Mouse (Mus musculus) liver, embryonic 13.5 days (tissue): ENCODE results near the gene Creg2. TPM values are rescaled to one million over a fixed set of nuclear protein-coding genes. Genes with fewer than 3 reads are reported as not detected.
"Not testable (repeated sequence)": the region's sequence is repeated elsewhere in the genome, so short reads cannot be mapped to it uniquely, and the experiment has no call there.

Source experiments
- ATAC-seq: fragments of 200-750 bp; cut with Nextera tagmentation; 2 replicates; pipeline ENCODE4 v1.8.0; 2017; ENCODE audit warnings: low read depth, mild to moderate bottlenecking, moderate number of reproducible peaks, moderate library complexity
- DNase-seq: peaks from one replicate; pipeline ENCODE4 v3.0.0; 2022
- H3K27ac ChIP-seq: fragments of 300-500 bp; sonication (generic); 2 replicates; pipeline ENCODE4 v1.5.1; 2015; ENCODE audit warnings: moderate library complexity, mild to moderate bottlenecking, inconsistent platforms
- H3K27me3 ChIP-seq: fragments of 300-500 bp; sonication (generic); 2 replicates; pipeline ENCODE4 v1.6.1; 2015; ENCODE audit warnings: mild to moderate bottlenecking, inconsistent platforms
- H3K36me3 ChIP-seq: fragments of 300-500 bp; sonication (generic); 2 replicates; pipeline ENCODE4 v1.6.1; 2015; ENCODE audit warnings: mild to moderate bottlenecking, inconsistent platforms
- H3K4me1 ChIP-seq: fragments of 300-500 bp; sonication (generic); replicated peaks from 2 replicates; pipeline ENCODE4 v1.6.1; 2015; ENCODE audit warnings: inconsistent platforms
- H3K4me2 ChIP-seq: fragments of 300-500 bp; sonication (generic); 2 replicates; pipeline ENCODE4 v1.6.1; 2015; ENCODE audit warnings: inconsistent platforms, mild to moderate bottlenecking, moderate library complexity
- H3K4me3 ChIP-seq: fragments of 300-500 bp; sonication (generic); replicated peaks from 2 replicates; pipeline ENCODE4 v1.5.1; 2015; ENCODE audit warnings: mild to moderate bottlenecking, inconsistent platforms
- H3K9ac ChIP-seq: fragments of 300-500 bp; sonication (generic); 2 replicates; pipeline ENCODE4 v1.6.1; 2015; ENCODE audit warnings: mild to moderate bottlenecking, inconsistent platforms
- H3K9me3 ChIP-seq: fragments of 300-500 bp; sonication (generic); replicated peaks from 2 replicates; pipeline ENCODE4 v1.6.1; 2016; ENCODE audit warnings: inconsistent platforms
- WGBS: fragments of 180-500 bp; shearing (Covaris S2); methylation state at CpG from one replicate; pipeline ENCODE4 v1.1.7; 2015; ENCODE audit not compliant: insufficient replicate concordance; 5-methylcytosine and 5-hydroxymethylcytosine counted together
- polyA plus RNA-seq: library from polyadenylated mRNA; unstranded; fragments of >200 nt; fragmentation: Nextera tagmentation; extraction: Ambion mirVana; gene quantifications from 2 replicates; pipeline ENCODE4 v1.2.1, GENCODE M21; 2015

Creg2 gene
- polyA plus RNA-seq, 1 experiment from 2014 or later = 0.03 TPM

DNA sequence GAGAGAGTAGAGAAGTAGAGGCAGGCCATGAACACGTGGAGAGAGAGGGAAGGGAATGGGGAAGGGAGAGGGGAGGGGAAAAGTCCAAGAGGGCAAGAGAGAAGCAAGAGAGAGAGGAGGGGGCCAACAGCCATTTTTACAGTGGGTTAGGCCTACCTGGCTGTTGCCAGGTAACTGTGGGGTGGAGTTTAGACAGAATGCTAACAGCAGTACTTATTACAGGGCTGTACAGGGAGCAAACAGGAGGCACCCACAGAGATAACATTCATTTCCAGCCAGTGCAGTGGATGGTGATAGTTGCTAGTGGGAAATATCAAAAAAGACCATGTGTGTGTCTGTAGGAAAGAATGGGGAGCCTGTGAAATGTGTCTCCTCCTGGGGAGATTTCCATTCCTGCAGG is 27.5 kb downstream of the Creg2 start:
- H3K9me3 ChIP-seq = no peaks in the 10 kb centered on the region
- no peaks in the 10 kb centered on the region for H3K27me3 ChIP-seq
- 21% methylated on average over 1 of the region's 1 CpGs for WGBS
- no peak overlapping the region for H3K4me3 ChIP-seq
- no peaks in the 10 kb centered on the region for H3K4me1 ChIP-seq
- no peak for ATAC-seq
- H3K4me2 ChIP-seq = no peak overlapping the region
- no peak overlapping the region for H3K27ac ChIP-seq
- H3K9ac ChIP-seq = no peak overlapping the region
- DNase-seq = no peak
- H3K36me3 ChIP-seq = no peaks in the 10 kb centered on the region

DNA sequence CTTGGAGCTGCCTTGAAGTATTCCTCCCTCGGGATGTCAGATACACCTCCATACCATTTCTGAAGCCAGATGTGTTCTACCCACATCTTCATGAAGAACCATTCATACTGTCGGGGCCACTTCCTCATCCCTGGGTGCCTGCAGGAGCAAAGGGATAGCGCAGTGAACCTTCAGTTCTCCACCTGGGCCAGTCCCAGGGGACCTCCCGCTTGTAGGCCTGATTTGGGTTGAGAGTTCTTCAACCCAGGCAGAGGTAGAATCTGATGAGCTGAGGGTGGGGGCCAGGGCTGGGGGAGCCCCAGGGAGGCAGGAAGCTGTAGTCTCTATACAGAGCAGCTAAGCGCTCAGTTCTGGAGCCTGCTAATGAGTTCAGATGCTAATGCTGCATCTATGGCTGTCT is 28.2 kb downstream of the Creg2 start:
- H3K9ac ChIP-seq = no peak overlapping the region
- H3K9me3 ChIP-seq = no peaks in the 10 kb centered on the region
- DNase-seq (no peak), ATAC-seq (no peak)
- no peaks in the 10 kb centered on the region for H3K4me1 ChIP-seq
- no peak overlapping the region for H3K4me3 ChIP-seq
- 66% methylated on average over 5 of the region's 5 CpGs for WGBS
- no peaks in the 10 kb centered on the region for H3K27me3 ChIP-seq
- H3K4me2 ChIP-seq = no peak overlapping the region
- H3K36me3 ChIP-seq = no peaks in the 10 kb centered on the region
- H3K27ac ChIP-seq = no peak overlapping the region

DNA sequence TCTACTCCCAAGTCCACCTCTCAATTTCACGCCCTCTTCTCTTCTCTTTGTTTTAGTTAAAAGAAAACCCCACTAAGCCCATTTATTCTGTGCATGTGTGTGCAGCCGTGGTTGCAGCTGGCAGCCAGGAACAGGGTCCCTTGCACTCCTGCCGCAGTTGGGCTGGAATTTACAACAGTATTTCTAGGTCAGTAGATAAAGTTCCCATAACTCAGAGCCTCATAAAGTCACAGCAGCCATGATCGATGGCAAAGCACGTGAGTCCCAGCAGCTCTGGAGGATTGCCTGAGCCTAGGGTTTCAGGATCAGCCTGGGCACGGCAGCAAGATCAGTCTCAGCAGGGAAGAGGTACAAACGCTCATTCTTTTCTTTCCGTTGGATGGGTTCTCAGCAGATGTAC is 32.8 kb downstream of the Creg2 start:
- Histone ChIP-seq H3K27ac (no peak overlapping the region), H3K4me2 (no peak overlapping the region), H3K4me3 (no peak overlapping the region), H3K4me1 (peaks cover 9% of the 10 kb centered on the region), H3K36me3 (no peaks in the 10 kb centered on the region), H3K27me3 (peaks cover 5% of the 10 kb centered on the region; the same call in 1 of the 2 replicates), H3K9ac (no peak overlapping the region), H3K9me3 (no peaks in the 10 kb centered on the region)
- DNase-seq = no peak
- no peak for ATAC-seq
- 55% methylated on average over 8 of the region's 8 CpGs for WGBS

DNA sequence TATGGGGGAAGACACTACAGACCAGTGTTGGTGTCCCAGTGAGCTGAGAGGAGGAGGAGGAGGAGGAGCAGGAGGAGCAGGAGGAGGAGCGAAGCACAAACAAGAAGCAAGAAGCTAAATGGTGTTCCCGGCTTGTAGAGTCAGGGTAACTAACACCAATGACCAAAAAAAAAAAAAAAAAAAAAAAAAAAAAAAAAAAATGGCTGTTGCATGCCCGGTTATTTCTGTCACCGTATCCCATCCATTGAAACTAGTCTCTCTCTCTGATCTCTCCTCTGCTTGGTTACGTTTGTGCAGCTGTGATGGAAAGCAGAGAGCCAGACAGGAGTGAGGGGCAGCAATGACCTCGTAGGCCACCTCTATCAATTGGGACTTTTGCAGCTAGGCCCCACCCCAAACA is 35.7 kb downstream of the Creg2 start:
- Histone ChIP-seq H3K27me3 (peaks cover 5% of the 10 kb centered on the region; the same call in 1 of the 2 replicates), H3K4me2 (no peak overlapping the region), H3K4me3 (no peak overlapping the region), H3K4me1 (peaks cover 9% of the 10 kb centered on the region), H3K27ac (no peak overlapping the region), H3K9me3 (no peaks in the 10 kb centered on the region), H3K36me3 (no peaks in the 10 kb centered on the region), H3K9ac (no peak overlapping the region)
- no peak for DNase-seq
- 56% methylated on average over 6 of the region's 6 CpGs for WGBS
- ATAC-seq = no peak

DNA sequence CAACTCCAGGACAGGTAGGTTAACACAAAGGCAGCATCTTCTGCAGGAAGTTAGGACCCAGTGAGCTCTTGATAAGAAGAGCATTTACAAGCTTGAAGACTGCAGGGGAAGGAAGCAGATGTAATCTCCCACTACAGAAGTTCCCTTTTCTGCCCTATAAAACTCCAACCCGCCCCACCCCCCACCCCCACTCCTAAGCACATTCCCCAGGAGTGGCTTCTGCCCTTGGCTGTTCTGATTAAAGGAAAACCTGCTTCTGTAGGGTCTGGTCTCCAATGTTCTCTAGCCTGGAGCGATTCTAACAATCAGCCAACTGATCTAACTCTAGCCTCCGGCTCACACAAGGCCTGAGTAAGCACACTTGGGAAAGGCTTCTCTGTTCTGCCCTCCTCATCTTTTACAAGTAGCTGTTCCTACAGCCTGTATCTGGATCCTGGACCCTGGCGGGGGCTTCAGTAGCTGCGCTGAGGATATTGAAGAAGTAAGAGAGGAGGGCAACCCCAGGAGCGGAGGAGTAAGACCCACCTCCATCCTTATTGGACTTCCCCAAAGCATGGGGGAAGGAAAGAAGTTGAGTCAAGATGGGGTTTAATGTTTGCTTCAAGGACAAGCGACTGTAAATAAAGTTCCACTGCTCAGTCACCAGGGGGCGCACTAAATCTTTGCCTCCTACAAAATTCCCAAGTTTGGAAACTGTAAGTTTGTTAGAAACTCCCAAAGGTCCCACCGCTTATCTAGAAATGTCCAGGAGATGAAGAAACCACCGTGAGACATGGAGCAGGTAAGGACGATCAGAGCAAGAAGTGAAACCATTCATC is 36.6 kb downstream of the Creg2 start:
- peak overlapping the region; percentile 38 for H3K4me2 ChIP-seq
- no peak; the same call in 1 of the 2 replicates for ATAC-seq
- 0 out of 2 replicates have a peak overlapping the region, but pooled peaks have one; percentile 12 for H3K4me3 ChIP-seq
- DNase-seq = peak; percentile 13
- H3K27me3 ChIP-seq = peaks cover 5% of the 10 kb centered on the region; the same call in 1 of the 2 replicates
- H3K9me3 ChIP-seq = no peaks in the 10 kb centered on the region
- no peak overlapping the region for H3K9ac ChIP-seq
- no peaks in the 10 kb centered on the region for H3K36me3 ChIP-seq
- H3K27ac ChIP-seq = no peak overlapping the region
- peaks cover 9% of the 10 kb centered on the region for H3K4me1 ChIP-seq
- 6% methylated on average over 11 of the region's 11 CpGs for WGBS

DNA sequence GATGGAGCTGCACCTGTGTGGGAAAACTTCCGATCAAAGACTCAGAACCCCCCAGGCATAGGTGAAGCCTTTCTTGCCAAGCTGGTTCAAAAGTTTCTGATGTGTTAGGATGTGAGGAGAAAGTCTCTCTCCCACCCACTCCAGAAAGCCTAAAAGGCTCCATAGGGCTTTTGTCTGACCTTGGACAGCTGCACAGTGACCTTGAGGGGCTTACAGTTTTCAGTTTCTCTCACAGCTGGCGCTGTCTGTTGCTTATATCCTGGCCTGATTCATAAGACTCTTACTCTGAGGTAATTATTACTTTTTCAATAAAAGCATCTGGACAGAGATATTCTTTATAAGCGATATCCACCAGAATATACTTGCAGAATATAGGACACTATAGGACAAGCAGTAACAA is 38.2 kb downstream of the Creg2 start:
- DNase-seq (no peak), ATAC-seq (no peak)
- WGBS = 75% methylated on average over 3 of the region's 3 CpGs
- Histone ChIP-seq H3K4me3 (no peak overlapping the region), H3K9ac (no peak overlapping the region), H3K9me3 (no peaks in the 10 kb centered on the region), H3K4me2 (no peak overlapping the region), H3K36me3 (no peaks in the 10 kb centered on the region), H3K27ac (no peak overlapping the region), H3K27me3 (peaks cover 5% of the 10 kb centered on the region; the same call in 1 of the 2 replicates), H3K4me1 (peaks cover 9% of the 10 kb centered on the region)

DNA sequence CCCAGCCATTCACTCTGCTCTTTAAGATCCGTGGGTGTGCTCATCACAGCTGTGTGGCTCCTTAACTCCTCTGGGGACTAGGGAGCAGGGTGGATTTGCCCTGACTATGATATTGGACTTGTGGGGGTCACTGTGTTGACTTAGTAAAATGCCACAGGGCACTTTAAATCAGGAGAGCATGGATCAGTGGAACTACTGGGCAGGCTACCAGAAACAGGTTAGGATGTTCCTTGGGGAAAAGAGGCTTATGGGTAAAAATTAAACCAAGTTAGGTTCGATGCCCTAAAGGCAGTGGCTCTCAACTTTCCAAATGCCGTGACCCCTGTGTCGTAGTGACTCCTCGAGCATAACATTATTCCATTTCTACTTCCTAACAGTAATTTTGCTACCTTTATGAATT is 38.8 kb downstream of the Creg2 start:
- Histone ChIP-seq H3K4me1 (peaks cover 9% of the 10 kb centered on the region), H3K36me3 (no peaks in the 10 kb centered on the region), H3K27ac (no peak overlapping the region), H3K9ac (no peak overlapping the region), H3K27me3 (peaks cover 5% of the 10 kb centered on the region; the same call in 1 of the 2 replicates), H3K4me3 (no peak overlapping the region), H3K9me3 (no peaks in the 10 kb centered on the region), H3K4me2 (no peak overlapping the region)
- DNase-seq = no peak
- WGBS = 58% methylated on average over 5 of the region's 5 CpGs
- no peak for ATAC-seq

DNA sequence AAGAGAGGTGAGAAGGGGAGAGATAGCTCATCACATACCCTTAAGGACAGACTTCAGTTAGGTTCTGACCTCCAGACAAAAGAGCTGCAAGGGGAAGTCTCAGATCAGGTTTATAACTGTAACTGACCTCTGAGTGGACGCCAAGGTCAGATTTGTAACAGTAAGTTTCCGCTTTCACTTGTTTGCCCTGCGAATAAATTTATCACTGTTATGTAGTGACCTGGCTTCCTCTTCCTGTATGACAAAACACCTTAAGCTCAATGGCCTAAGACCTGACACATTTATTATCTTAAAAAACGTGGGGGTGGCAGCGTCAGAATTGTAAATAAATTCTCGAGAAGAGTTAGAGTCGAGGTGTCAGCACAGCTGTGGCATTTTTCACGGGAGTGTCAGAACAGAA is 42.7 kb downstream of the Creg2 start:
- 30% methylated on average over 8 of the region's 8 CpGs for WGBS
- Histone ChIP-seq H3K27ac (no peak overlapping the region), H3K4me1 (no peaks in the 10 kb centered on the region), H3K9me3 (no peaks in the 10 kb centered on the region), H3K9ac (no peak overlapping the region), H3K4me3 (no peak overlapping the region), H3K36me3 (no peaks in the 10 kb centered on the region), H3K27me3 (no peaks in the 10 kb centered on the region), H3K4me2 (no peak overlapping the region)
- ATAC-seq (no peak), DNase-seq (no peak)

DNA sequence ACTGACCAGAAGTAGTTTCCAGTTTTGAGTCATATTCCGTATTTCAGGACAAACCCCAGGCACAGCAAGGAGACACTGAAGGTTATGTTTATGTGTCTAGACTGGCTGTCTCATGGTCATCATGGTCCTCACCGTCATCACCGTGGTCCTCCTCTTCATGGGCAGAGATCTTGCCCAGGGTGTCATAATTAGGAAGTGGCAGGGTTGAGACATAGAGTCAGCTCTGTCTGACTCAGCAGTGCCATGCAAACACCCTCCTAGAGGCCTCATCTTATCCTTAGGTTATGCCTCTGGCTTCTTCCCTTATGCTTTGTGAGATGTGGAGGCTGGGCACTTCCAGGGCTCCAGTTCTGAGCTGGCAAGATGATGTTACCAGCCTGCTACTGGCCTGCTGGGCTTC is 48.8 kb downstream of the Creg2 start:
- Histone ChIP-seq H3K4me3 (no peak overlapping the region), H3K4me1 (no peaks in the 10 kb centered on the region), H3K36me3 (no peaks in the 10 kb centered on the region), H3K9me3 (no peaks in the 10 kb centered on the region), H3K27ac (no peak overlapping the region), H3K27me3 (no peaks in the 10 kb centered on the region), H3K9ac (no peak overlapping the region), H3K4me2 (no peak overlapping the region)
- ATAC-seq = no peak
- no peak for DNase-seq
- whole genome bisulfite sequencing = 64% methylated on average over 3 of the region's 3 CpGs

DNA sequence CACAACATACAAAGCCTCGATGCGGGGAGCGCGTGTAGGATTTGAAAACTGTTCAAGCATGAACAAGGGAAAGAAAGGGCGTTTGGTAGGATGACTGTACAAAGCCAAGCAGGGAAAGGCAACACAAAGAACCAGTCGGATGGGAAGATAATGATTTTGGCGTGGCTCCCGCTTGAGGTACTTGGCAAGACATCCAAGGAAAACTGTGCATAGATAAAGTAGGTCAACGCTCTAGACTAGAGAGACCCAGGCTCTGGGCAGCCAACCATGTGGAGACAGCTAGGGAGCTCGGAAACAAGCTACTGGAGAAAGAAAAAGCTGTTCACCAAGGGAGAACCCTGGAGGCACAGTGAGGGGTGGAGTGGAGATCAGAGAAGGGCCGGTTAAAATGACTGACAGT is 52.5 kb downstream of the Creg2 start:
- Histone ChIP-seq H3K27ac (no peak overlapping the region), H3K4me2 (no peak overlapping the region), H3K9ac (no peak overlapping the region), H3K27me3 (no peaks in the 10 kb centered on the region), H3K36me3 (no peaks in the 10 kb centered on the region), H3K4me3 (no peak overlapping the region), H3K9me3 (no peaks in the 10 kb centered on the region), H3K4me1 (no peaks in the 10 kb centered on the region)
- 67% methylated on average over 11 of the region's 11 CpGs for WGBS
- no peak for DNase-seq
- ATAC-seq = no peak

DNA sequence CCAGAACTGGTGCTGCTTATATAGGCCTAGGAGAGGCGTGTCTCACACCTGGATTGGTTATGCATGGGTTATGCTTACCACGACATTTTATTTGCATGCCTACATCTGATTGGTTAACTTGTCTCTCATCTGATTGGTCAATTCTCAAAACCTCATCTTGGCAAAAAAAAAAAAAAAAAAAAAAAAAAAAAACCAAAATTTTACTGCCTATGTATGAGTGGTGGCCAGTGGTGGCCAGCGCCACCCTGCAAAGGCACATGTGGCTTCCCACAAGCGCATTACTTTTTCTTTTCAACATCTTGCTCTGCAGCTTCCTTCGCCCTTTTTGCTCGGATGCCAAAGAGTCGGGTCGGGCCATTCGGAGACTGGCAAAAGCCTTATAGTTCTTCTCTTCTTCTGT is 54.1 kb downstream of the Creg2 start:
- not testable (repeated sequence) for H3K27ac ChIP-seq, H3K9ac ChIP-seq, DNase-seq, H3K4me1 ChIP-seq, H3K36me3 ChIP-seq, H3K4me3 ChIP-seq, ATAC-seq, H3K27me3 ChIP-seq, H3K9me3 ChIP-seq, H3K4me2 ChIP-seq
- WGBS = 76% methylated on average over 9 of the region's 9 CpGs

DNA sequence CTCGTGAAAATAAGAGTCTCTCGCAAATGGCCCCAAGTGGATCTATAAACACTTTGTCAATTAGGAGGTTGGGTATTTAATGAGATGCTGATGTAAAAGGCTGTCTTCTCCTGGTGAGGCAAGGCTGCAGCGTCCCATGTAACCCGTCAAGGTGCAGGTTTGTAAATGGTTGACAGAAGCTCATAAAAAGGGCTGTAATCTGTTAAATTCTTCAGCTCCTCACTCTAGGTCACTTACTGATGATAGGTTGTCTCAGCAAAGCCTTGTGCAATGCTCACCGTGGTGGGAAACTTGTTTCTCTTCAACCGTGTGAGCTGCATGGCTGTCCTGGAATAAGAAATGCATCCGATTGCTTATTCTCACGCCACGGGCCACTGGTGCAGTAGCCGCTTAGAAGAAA is 57.4 kb downstream of the Creg2 start:
- no peak overlapping the region for H3K9ac ChIP-seq
- H3K36me3 ChIP-seq = no peaks in the 10 kb centered on the region
- H3K27ac ChIP-seq = no peak overlapping the region

More for the DNA sequence above, 57.4 kb downstream of the Creg2 start:
- H3K27me3 ChIP-seq = no peaks in the 10 kb centered on the region
- WGBS = 72% methylated on average over 10 of the region's 10 CpGs
- no peak overlapping the region for H3K4me2 ChIP-seq
- H3K4me1 ChIP-seq = 0 out of 2 replicates have a peak, but pooled peaks cover 2% of the 10 kb centered on the region
- H3K9me3 ChIP-seq = no peaks in the 10 kb centered on the region
- DNase-seq (no peak), ATAC-seq (no peak)
- H3K4me3 ChIP-seq = no peak overlapping the region
